Mouse (Mus musculus) lung, embryonic 16.5 days (tissue): Measurements from ENCODE around the gene Csrp3. TPM values are rescaled to one million over a fixed set of nuclear protein-coding genes. Genes with fewer than 3 reads are reported as not detected.

Experiments
- ATAC-seq: fragments of 200-750 bp; cut with Nextera tagmentation; 2 replicates; pipeline ENCODE4 v1.8.0; 2017; ENCODE audit warnings: low read depth, mild to moderate bottlenecking, moderate library complexity
- H3K27ac ChIP-seq: fragments of 300-500 bp; sonication (generic); 2 replicates; pipeline ENCODE4 v1.5.1; 2014; ENCODE audit warnings: mild to moderate bottlenecking, control low read depth, low read length
- H3K27me3 ChIP-seq: fragments of 300-500 bp; sonication (generic); 2 replicates; pipeline ENCODE4 v1.6.1; 2014; ENCODE audit warnings: low read depth, low read length, mixed read lengths; ENCODE audit not compliant: control insufficient read depth, insufficient read depth
- H3K36me3 ChIP-seq: fragments of 300-500 bp; sonication (generic); 2 replicates; pipeline ENCODE4 v1.6.1; 2014; ENCODE audit warnings: low read length; ENCODE audit not compliant: control insufficient read depth, insufficient read depth
- H3K4me1 ChIP-seq: fragments of 300-500 bp; sonication (generic); replicated peaks from 2 replicates; pipeline ENCODE4 v1.6.1; 2014; ENCODE audit warnings: low read length, mixed read lengths; ENCODE audit not compliant: control insufficient read depth, insufficient read depth
- H3K4me2 ChIP-seq: fragments of 300-500 bp; sonication (generic); 2 replicates; pipeline ENCODE4 v1.6.1; 2014; ENCODE audit warnings: low read depth, low read length, control low read depth
- H3K4me3 ChIP-seq: fragments of 300-500 bp; sonication (generic); 2 replicates; pipeline ENCODE4 v1.5.1; 2014; ENCODE audit warnings: mild to moderate bottlenecking, low read length, control low read depth
- H3K9ac ChIP-seq: fragments of 300-500 bp; sonication (generic); 2 replicates; pipeline ENCODE4 v1.6.1; 2014; ENCODE audit warnings: low read length, control low read depth
- H3K9me3 ChIP-seq: fragments of 300-500 bp; sonication (generic); 2 replicates; pipeline ENCODE4 v1.6.1; 2016; ENCODE audit warnings: low read length; ENCODE audit not compliant: control insufficient read depth
- WGBS: fragments of 180-500 bp; shearing (Covaris S2); extraction: QIAGEN DNeasy Blood & Tissue Kit; methylation state at CpG from one replicate; pipeline ENCODE4 v1.1.7; 2014; 5-methylcytosine and 5-hydroxymethylcytosine counted together
- polyA plus RNA-seq: library from polyadenylated mRNA; unstranded; fragments of >200 nt; fragmentation: Nextera tagmentation; extraction: Ambion mirVana; gene quantifications from 2 replicates; pipeline ENCODE4 v1.2.1, GENCODE M21; 2015

Gene Csrp3
- polyA plus RNA-seq, 1 experiment from 2014 or later = 71.6 TPM

GRCm38 (mm10) chr7:48841538-48841937 is 6.3 kb downstream of the Csrp3 start:
- Histone ChIP-seq H3K4me1 (peaks cover 5% of the 10 kb centered on the region), H3K27ac (no peak overlapping the region)

GRCm38 (mm10) chr7:48840545-48840944 is 7.3 kb downstream of the Csrp3 start:
- H3K9ac ChIP-seq = no peak overlapping the region
- H3K4me2 ChIP-seq = no peak overlapping the region
- H3K27ac ChIP-seq = no peak overlapping the region
- WGBS = 46% methylated on average over 2 of the region's 2 CpGs
- H3K4me3 ChIP-seq = no peak overlapping the region
- peaks cover 5% of the 10 kb centered on the region for H3K4me1 ChIP-seq
- no peaks in the 10 kb centered on the region for H3K27me3 ChIP-seq
- H3K9me3 ChIP-seq = no peaks in the 10 kb centered on the region
- H3K36me3 ChIP-seq = no peaks in the 10 kb centered on the region
- no peak for ATAC-seq

More at GRCm38 (mm10) chr7:48841538-48841937, 6.3 kb downstream of the Csrp3 start:
- no peaks in the 10 kb centered on the region for H3K9me3 ChIP-seq
- no peaks in the 10 kb centered on the region for H3K36me3 ChIP-seq
- H3K9ac ChIP-seq = no peak overlapping the region
- WGBS = 72% methylated on average over 4 of the region's 4 CpGs
- no peaks in the 10 kb centered on the region for H3K27me3 ChIP-seq
- H3K4me3 ChIP-seq = no peak overlapping the region
- no peak overlapping the region for H3K4me2 ChIP-seq
- ATAC-seq = no peak

- Histone ChIP-seq H3K36me3 (no peaks in the 10 kb centered on the region), H3K27me3 (no peaks in the 10 kb centered on the region), H3K9ac (no peak overlapping the region), H3K4me3 (no peak overlapping the region), H3K4me2 (no peak overlapping the region), H3K4me1 (no peaks in the 10 kb centered on the region), H3K27ac (no peak overlapping the region), H3K9me3 (no peaks in the 10 kb centered on the region)
- WGBS = 63% methylated on average over 2 of the region's 2 CpGs
- no peak for ATAC-seq
These were observed 9.4 kb downstream of the Csrp3 start for GRCm38 (mm10) chr7:48838434-48838833.

GRCm38 (mm10) chr7:48836949-48837348 is 10.9 kb downstream of the Csrp3 start:
- 49% methylated on average over 6 of the region's 6 CpGs for WGBS
- H3K4me2 ChIP-seq = no peak overlapping the region
- H3K9ac ChIP-seq = no peak overlapping the region
- H3K9me3 ChIP-seq = no peaks in the 10 kb centered on the region
- no peak overlapping the region for H3K4me3 ChIP-seq
- no peaks in the 10 kb centered on the region for H3K36me3 ChIP-seq
- no peak overlapping the region for H3K27ac ChIP-seq
- no peaks in the 10 kb centered on the region for H3K4me1 ChIP-seq
- ATAC-seq = no peak
- no peaks in the 10 kb centered on the region for H3K27me3 ChIP-seq

- no peak overlapping the region for H3K27ac ChIP-seq
- no peaks in the 10 kb centered on the region for H3K4me1 ChIP-seq
- 87% methylated on average over 12 of the region's 12 CpGs for WGBS
- no peak overlapping the region for H3K4me3 ChIP-seq
- no peaks in the 10 kb centered on the region for H3K9me3 ChIP-seq
- ATAC-seq = no peak
- H3K9ac ChIP-seq = no peak overlapping the region
- H3K36me3 ChIP-seq = no peaks in the 10 kb centered on the region
- no peaks in the 10 kb centered on the region for H3K27me3 ChIP-seq
- no peak overlapping the region for H3K4me2 ChIP-seq
These were observed 12.7 kb downstream of the Csrp3 start for GRCm38 (mm10) chr7:48834989-48835626.

- Histone ChIP-seq H3K36me3 (no peaks in the 10 kb centered on the region), H3K9ac (no peak overlapping the region), H3K4me3 (no peak overlapping the region), H3K27ac (no peak overlapping the region), H3K27me3 (no peaks in the 10 kb centered on the region), H3K4me1 (peaks cover 2% of the 10 kb centered on the region; the same call in 1 of the 2 replicates), H3K4me2 (no peak overlapping the region), H3K9me3 (no peaks in the 10 kb centered on the region)
- no peak for ATAC-seq
- WGBS = 56% methylated on average over 4 of the region's 4 CpGs
These were observed 13.4 kb downstream of the Csrp3 start for GRCm38 (mm10) chr7:48834371-48834970.

- Histone ChIP-seq H3K9ac (no peak overlapping the region), H3K4me1 (peaks cover 7% of the 10 kb centered on the region), H3K4me2 (no peak overlapping the region), H3K9me3 (no peaks in the 10 kb centered on the region), H3K27ac (no peak overlapping the region), H3K36me3 (peaks cover under 1% of the 10 kb centered on the region; the same call in 1 of the 2 replicates), H3K4me3 (no peak overlapping the region), H3K27me3 (no peaks in the 10 kb centered on the region)
- 62% methylated on average over 1 of the region's 1 CpGs for WGBS
- ATAC-seq = no peak
These were observed 15.1 kb downstream of the Csrp3 start for GRCm38 (mm10) chr7:48832735-48833134.

- Histone ChIP-seq H3K9me3 (no peaks in the 10 kb centered on the region), H3K4me3 (no peak overlapping the region), H3K9ac (no peak overlapping the region), H3K27me3 (no peaks in the 10 kb centered on the region), H3K4me2 (no peak overlapping the region), H3K27ac (no peak overlapping the region), H3K4me1 (peaks cover 7% of the 10 kb centered on the region), H3K36me3 (peaks cover 4% of the 10 kb centered on the region; the same call in 1 of the 2 replicates)
- peak; percentile 93 for ATAC-seq
- 25% methylated on average over 2 of the region's 2 CpGs for WGBS
These were observed 17.4 kb downstream of the Csrp3 start for GRCm38 (mm10) chr7:48830395-48830794.

GRCm38 (mm10) chr7:48829177-48829910 is 18.5 kb downstream of the Csrp3 start:
- WGBS = 51% methylated on average over 5 of the region's 5 CpGs
- Histone ChIP-seq H3K9me3 (no peaks in the 10 kb centered on the region), H3K9ac (no peak overlapping the region), H3K27me3 (no peaks in the 10 kb centered on the region), H3K4me1 (peaks cover 7% of the 10 kb centered on the region), H3K4me2 (no peak overlapping the region), H3K4me3 (no peak overlapping the region), H3K36me3 (peaks cover 4% of the 10 kb centered on the region; the same call in 1 of the 2 replicates), H3K27ac (no peak overlapping the region)
- ATAC-seq = peak; percentile 27; the same call in 1 of the 2 replicates
